Mouse (Mus musculus) mouse embryonic stem cell (cell line): ENCODE measurements at regions not wholly inside any gene's neighbourhood (a gene's known extent, or its start where the extent isn't known, plus 50 kb on each side); places are given as distances from the start of the nearest gene placed in this dataset.

Source experiments
- in situ Hi-C, 2 experiments: fragments of 300-500 bp; cut with MboI; formaldehyde crosslinking; loops; 1 replicate in 1 of 2; 3 replicates in 1 of 2; pipeline ENCODE4 v1.14.3; 2019 to 2020; ENCODE audit warnings: low sequenced_read_pairs in 2 of 2, low pct_unique_long_range_greater_than_20kb in 1 of 2, mixed read lengths in 1 of 2; ENCODE audit not compliant: unreplicated experiment in 1 of 2

- in situ Hi-C loops: no loop called here
Observed at GRCm38 (mm10) chr4:114346068-114346747, 60.3 kb upstream of the Trabd2b start.

- in situ Hi-C loops: no loop called here
Observed at GRCm38 (mm10) chr4:114346884-114347283, 59.6 kb upstream of the Trabd2b start.

GRCm38 (mm10) chr4:114349601-114350000, 56.9 kb upstream of the Trabd2b start:
- in situ Hi-C loops: no loop called here

- in situ Hi-C loops: no loop called here
Observed at GRCm38 (mm10) chr4:114351282-114351681, 55.2 kb upstream of the Trabd2b start.

- in situ Hi-C loops: no loop called here
Observed at GRCm38 (mm10) chr4:114353058-114353457, 53.5 kb upstream of the Trabd2b start.
